Mouse (Mus musculus) cerebellum, adult 8-10 months (tissue): Measurements from ENCODE around the gene Tnfrsf19.
A peak's percentile ranks its signal among the peaks of the same experiment; 100 is the strongest.

Source experiments
- DNase-seq: peaks from one replicate; pipeline ENCODE4 v3.0.0; 2022

Gene Tnfrsf19

DNA sequence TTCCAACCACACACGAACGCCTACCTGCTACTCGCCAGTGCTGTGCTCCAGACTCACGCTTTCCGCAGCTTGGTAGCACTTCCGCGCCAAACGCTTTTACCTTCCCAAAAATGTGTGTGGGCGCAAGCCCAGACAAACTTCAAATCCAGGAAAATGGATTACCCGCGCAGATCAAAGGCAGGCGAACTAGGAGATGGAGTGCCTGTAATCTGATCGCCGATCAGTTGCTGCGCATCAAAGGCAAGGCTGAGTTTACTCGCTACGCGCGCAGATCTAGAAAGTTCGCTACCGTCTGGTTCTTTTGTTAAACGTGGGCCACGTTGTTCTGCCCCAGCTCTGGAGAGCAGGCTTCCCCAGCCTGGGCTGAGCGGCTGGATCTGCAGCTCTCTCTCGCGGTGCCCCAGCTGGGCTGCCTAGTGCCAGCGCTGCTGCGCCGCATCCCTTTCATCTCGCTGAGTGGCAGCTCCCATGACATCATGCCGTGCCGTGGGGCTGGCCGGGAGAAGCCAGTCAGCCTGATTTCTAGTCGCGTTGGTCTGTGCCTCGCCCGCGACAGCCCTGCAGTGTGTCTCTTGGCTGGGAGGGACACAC, at the start of gene Tnfrsf19:
Tnfrsf19 (minus strand) TSS at position 400 of the 591 bp plus-strand sequence.
- DNase-seq = peak; percentile 47

DNA sequence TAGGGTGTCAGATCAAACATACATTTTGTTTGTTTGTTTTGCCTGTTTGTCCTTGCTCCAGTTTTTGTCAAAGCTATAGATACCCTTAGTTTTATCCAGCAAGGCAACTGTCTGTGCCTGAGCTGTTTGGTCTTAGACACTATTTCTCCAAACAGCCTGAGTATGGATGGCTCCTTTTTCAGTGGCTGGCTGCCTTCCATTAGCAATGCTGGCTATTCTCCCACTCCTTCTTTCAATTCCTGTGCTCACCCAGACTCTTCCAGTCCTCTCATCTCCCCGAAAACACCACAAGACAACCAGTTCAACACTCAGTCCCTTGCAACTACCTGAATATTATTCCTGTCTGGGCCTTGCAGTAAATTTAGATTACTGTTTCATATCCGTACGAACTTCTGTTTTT, 45.8 kb upstream of the Tnfrsf19 start:
- DNase-seq = no peak

DNA sequence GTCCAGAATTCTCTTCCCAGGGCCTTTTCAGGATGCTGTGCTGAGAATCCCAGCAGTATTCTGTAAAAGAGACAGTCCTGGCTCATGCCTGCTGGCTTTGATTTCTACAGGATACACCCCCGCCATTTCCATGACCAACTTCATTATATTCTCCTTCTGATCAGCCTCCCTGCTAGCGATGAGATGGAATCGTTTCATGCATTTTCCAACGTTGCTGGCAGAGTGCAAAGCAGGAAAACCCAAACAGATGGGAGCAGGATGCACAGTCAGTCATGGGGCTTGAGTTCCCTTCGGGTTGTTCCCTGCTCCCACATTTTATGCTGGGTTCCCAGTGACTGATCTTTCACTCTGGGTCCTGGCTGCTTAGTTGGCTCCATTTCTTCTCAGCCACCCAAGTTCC, 44.7 kb upstream of the Tnfrsf19 start:
- no peak for DNase-seq

DNA sequence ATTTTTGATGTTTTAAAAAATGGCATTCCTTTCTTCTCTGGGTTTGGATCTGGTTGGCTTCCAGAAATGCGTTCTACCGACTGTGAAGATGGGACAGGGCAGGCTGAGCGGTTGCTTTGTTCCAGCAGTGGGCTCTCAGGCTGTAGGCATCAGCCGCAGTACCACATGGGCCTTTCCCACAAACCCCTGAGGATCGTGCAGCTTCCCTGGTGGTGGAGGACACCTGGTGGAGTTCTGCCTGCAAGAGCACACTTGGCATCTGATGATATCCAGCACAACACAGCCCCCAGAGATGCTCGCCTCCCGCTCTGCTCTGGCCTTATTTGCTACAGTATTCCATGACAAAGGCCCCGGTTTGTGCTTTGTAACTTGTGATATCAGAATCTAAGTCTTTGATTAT, 41.9 kb upstream of the Tnfrsf19 start:
- no peak for DNase-seq

DNA sequence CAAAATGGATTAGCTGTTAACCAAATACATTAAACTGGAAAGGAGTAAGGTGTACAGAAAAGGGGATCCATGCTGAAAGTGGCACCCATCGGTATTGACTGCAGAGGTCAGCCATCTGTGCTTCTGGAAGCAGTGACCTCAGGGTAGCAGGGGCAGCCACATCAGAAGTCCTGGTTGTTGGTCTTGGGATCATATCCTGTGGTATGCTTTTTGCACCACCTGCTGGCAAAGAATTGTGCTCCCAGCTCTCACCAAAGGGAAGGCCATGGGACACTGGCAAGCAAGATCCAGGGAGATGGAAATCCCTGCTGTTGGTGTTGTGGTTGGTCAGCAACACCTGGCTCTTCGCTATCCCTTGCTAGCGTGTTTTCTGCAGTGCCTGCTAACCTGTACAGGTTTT, 39.0 kb upstream of the Tnfrsf19 start:
- DNase-seq = peak; percentile 3

DNA sequence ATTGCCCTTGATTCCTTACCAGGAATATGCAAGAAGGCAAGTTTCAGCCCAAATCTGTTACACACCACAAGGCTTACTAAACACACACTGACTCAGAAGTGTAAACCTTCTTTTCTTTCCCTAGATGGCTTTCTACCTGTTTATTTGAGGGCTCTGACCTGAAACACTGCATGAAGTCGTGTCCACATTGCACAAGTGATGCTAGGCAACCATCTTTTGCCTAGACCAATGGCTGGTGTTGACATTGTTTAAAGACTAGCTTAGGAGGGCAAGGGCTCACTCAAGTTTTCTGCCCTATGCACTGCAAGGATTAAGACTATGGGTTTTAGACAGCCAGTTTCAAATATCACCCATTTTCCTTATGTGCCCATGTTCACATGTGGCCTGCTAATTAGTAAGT, 23.3 kb upstream of the Tnfrsf19 start:
- DNase-seq = no peak

DNA sequence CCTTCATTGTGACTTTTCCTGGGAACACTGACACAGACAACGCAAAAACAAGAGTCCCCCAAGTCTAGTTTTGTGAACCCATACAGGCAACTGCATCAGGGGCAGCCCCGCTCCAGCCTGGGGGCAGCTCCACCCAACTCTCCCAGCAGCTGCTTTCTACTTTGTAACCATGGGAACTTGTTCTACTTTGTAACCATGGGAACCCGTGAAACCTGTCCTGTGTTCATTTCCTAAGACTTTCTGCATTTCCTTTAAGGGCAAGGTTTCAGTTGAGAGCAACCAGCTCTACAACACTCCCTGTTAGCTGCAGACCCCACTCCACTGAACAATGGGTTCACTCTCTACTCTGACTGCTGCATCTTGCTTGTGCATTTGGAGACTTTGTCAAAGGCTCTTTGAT, 15.4 kb upstream of the Tnfrsf19 start:
- no peak for DNase-seq

DNA sequence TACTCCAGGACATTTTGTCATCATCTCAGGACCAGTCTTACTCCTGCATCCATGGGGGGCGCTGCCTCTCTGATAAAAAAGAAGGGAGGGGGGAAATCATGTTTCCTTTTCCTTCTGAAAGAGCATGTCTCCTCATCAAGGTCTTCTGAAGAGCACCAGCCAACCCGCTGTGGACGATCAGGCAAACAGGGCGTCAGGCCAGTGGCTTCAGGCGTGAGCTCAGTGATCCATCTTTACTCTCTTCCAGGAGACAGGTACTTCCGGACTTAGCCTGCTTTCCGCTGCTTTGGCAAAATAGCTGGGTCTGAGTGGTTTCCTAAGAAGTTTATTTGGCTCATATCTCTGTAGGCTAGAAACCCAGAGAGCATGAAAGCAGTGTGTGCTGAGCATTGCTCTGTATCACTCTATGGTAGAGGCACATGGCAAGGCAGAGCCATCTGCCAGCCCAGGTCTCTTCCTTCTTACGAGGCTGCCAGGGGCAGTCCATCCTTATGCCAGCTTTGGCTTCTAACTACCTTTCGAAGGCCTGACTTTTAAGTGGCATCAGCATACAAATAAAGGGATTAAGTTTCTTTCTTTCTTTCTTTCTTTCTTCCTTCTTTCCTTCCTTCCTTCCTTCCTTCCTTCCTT, 13.1 kb upstream of the Tnfrsf19 start:
- no peak for DNase-seq

DNA sequence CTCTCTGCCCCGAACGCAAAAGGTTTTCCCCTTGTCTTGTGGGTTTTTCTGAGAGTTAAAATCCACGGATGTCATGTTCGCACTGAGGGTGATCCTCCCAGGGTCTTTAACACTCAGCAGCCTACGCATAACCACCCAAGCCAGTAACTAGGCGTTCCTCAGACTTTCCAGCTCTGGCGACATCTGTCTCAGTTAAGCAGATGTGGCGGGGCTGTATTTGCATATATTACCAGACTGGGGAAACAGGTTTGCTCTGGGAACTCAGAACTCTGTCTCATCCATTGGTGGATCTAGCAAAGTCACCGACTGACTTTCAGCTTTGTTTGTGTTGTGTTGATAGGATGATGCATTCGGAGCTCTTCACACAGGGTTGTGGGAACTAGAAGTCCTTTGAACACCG, 10.7 kb upstream of the Tnfrsf19 start:
- no peak for DNase-seq

DNA sequence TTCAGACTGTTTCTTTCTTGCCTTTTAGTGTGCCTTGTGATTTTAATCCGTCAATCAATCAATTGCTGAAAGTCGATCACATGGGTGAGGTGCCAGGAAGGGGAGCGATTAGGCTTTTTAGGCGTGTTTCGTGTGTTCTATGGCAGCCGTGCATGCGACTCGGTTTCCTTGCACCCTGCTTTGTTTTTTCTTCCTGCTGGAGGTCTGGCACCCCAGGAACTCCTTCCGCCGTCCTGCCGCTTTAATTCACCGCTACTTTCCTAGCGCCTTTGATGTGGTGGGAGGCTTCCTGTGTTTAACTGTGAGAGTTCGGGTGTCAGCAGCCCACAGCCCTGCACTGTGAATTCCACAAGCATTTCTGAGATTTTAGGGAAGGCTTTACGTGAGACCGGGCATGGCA, 10.2 kb upstream of the Tnfrsf19 start:
- DNase-seq = no peak

DNA sequence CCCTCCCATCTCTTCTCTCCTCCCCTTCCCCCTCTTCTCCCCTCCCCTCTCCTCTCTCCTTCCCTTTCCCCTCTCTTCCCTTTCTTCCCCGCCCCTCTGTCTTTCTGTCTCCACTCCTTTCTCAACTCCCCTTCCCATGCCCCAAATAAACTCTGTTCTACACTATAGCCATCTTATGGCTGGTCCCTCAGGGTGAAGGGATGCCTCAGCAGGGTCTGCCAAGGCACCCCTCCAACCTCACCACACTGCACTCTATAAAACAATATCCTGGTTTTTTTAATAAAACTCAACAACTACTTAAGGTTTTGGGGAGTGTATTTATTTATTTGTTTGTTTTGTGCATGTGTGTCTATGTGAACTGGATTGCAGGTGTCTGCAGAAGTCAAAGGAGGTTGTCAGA, 9.6 kb upstream of the Tnfrsf19 start:
- no peak for DNase-seq

DNA sequence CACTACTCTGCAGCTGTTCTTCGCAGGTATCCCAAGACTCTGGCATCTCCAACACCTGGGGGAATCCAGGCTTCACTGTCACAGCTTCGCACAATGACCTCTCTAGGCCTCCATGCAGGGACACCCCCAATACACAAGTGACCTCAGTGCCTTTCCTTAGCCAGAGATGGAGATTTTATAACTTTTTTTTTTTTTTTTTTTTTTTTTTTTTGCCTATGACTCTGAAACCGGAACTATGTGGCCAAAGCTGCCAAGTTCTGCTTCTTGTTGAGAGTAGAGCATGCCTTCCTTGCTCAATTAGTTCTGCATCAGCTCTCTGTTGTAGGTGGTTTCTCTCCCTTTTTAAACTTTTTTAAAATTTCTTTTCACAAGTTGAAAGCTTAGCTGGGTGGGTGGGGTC, 5.9 kb upstream of the Tnfrsf19 start:
- DNase-seq = no peak

DNA sequence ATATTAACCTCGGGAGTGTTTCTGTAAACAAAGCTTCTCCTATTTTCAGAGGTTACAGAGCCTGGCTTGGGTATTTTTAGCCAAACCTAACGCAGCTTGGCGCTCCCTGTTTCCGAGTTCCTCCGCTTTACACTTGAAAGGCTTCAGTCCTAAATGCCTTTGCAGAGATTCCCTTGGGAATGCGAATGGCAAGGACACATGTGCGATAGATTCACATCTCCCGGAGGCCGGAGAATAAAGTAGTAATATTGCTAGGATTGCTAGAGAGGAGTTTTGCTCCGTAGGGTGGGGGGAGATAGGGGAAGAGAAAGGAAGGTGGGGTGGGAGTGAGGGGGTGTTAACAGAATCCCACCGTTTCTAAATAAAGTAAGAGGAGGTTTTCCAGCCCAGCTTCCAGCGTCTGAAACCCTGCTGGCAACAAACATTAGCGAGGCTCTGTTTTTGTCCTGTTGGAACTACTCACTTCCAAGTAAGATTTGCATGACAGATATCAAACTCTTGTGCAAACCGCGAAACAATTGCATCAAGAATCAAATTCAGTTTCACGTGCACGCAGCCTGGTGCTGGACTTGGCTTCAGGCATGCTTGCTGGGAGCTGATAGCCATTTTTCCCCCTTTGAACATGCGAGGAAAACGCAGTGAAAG, 722 bp downstream of the Tnfrsf19 start:
- no peak for DNase-seq

DNA sequence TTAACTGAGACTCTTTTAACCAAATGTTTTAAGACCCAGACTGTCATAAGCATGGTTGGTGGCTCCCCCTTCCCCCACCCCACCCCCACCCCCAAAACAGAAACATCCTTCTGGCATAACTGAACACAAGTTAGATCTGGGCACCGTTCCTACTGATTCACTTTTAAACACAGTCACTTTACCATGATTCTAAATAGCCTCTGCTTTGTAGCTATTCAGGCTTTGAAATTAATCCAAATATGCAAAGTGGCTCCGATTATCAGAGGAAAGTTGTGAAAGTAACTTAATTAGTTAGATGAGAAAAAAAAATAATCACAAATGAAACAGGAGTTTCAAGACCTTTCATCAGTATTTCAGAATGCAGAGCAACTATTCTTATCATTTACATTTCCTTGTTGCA, 2.0 kb downstream of the Tnfrsf19 start:
- no peak for DNase-seq

DNA sequence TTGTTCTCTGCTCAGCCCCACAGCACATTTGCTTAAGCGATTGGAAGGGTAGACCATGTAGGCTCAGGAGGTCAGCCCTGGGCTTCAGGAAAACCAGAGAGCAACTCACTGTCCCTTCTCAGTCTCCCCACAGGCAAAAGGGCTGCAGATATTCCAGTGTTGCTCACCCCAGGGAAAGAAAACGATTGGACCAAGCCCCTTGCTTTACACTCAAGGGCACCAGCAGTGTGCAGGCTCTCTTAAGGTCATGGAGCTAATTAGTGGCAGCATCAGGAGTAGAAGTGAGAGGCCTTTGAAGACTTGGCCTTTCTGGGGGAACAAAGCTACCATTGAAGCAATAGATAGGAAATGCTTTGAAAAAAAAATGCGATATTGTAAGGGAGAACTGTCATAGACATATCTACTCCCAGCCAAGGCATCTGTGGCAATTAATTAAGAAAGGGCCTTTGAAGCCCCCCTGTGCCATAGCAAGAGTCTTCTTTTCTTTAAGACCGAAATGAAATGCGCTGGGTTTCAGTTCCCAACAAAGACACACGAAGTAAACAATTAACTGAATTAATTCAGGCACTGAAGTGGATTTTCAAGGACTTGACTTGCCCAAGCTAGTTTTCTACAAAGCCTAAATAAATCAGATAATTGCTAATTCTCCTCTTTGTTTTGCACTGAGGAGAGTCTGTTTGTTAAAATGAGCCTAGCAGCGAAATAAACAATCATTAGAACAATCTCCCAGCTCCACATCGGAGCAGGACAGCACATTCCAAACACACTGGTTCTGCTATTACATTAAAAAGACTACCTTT, 2.6 kb downstream of the Tnfrsf19 start:
- DNase-seq = no peak

DNA sequence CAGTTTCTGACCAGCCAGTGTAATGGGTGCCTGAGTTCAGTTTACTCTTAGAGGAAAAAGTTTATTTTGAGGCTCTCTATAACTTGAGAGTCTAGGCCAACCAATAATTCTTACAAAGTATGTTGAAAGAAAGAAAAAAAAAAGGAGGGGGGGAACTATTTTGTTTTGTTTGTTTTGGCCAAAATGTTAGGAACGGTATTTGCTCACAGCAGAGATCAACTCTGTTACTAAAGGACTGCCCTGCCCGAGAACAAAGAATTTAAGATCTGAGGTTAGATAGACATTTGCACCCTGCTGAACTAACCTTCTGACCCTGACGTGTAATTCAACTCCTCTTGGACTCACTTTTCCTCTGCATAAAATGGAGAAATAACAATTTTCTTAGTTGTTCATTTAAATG, 4.0 kb downstream of the Tnfrsf19 start:
- DNase-seq = no peak

DNA sequence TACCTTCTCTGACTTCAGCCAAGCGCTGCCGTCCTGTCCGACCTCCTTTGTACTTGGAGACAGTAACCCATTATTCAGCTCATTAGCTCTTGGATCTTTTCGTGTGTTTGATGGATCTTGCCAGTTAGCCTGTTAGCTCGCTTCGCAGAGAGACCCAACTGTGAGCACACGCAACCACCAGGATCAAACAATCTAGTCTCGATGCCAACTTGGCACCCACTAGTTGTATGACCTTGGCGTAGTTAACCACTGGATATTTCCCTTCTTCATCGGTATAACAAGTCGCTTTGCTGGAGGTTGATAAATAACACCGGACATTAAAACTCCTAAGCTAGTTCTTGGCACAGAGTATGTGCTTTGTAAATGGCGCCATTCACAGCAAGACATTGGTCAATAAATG, 6.1 kb downstream of the Tnfrsf19 start:
- no peak for DNase-seq

DNA sequence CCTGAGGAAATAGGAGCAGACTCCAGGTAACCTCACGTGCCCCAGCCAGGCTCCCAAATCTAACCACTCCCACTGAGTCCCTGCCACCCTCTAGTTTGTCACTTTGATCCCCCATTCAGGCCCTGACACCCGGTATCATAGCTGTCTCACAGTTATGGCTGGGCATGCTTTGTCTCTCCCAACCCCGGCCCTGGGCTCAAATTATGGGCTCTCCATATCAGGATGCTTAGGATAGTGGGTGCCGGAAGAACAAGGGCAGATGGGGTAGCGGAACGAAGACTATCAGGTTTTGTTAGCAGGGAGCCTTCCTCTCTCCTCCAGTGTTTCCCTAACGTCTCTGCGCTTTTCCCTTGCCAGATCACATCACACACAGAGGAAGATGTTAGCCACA, 8.2 kb downstream of the Tnfrsf19 start:
- no peak for DNase-seq

DNA sequence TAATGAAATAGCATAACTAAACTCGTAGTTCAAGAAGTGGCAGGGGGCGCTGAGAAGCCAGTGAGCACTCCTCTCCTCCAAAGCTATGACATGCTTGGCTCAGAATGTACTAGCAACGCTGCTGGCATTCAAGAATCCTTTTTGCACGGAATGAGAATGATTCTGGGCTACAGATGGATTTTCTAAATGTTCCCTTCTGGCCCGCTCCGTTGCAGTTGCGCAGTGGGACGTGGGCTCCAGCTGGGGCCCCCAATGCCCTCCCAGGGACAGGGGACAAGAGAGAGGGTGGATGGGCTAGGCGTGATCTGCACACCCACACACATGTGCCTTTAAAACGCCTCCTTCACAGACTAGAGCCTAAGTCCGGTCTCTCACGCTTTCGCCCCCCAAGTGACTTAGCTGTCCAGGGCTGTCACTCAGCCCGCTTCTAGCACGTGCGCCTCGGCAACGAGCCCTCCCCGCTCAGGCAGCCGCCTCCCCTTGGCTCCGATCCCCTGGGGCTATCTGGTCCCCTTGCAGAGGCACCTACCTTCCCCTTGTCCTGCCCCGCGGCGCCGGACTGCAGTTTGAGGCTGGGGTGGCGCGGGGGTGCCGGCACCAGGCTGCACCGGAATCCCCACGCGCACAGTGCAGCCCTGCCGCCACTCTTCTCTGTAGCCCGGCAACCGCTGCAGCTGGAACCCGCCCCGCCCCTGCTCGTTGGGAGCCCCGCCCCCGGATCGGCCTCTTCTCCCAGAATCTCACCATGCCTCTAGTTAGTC, 8.8 kb downstream of the Tnfrsf19 start:
- DNase-seq = no peak

DNA sequence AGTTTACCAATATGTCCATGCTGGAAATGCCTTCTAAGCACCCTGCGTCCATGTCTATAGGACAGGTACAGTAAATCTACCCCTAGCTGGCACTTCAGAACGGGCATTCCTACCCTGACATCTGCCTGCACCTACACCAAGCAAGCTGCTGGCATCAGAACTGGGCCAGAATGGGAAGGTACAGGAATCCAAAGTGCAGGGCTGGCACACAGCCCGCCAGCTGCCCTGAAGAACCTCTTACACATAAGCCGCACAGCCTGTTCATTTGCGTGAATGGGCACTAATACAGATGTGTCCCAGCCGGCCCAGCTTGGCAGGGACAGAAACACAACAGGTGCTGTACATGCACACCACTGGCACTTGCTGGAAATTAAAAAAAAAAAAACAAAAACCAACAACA, 15.9 kb downstream of the Tnfrsf19 start:
- DNase-seq = no peak

DNA sequence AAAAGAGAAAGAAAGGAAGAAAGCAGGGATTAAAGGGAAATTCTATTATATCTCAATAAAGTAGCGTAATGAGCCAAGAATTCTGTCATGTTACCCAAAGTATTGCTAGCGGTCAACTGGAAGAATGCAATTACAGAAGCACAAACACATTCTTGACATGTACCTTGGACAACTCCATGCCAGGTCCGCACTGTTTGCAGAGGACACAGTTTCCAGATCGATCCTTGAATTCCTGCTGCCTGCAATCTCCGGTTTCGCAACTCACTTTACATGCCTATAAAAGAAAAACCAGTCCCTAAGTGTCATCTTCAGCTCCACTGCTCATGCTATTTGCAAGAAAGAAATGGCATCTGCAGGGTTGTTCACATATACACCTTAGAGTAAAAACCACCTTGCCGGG, 22.3 kb downstream of the Tnfrsf19 start:
- no peak for DNase-seq

DNA sequence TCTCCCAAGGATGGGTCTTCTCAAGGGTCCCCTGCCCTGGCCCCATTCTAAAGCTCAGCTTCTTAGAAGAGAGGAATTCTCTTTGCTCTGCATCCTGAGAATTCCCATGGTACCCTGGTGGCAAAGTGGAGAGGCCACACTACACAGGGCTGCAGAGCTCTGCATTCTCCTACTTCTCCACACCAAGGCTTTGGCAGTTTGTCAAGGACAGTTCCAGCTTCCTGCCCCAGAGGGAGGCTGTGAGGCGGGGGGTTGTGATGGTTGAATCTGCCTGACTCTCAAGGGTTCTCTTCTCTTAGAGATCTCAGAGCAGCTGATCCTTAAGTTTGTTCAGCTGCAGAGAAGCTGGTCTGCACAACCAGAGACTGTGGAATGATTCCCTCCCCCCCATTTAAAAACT, 23.9 kb downstream of the Tnfrsf19 start:
- no peak for DNase-seq

DNA sequence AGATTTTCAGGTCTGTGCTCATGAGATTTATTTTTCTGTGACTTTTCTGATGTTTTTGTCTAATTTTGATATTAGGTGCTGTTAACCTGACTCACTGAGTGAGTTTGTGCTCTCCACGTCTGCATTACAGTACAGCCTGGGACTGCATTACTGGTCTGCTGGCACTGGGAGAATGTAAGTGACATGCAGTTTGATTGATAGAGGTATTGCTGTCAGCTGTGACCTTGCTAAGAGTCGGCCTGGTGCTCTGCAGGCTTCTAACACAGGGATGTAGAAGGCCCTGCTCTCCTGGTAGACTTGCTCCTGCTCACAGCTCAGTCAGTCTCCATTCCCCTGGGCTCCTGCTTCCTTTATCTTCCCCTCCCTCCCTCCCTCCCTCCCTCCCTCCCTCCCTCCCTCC, 25.3 kb downstream of the Tnfrsf19 start:
- no peak for DNase-seq
